Mouse (Mus musculus): ENCODE measurements around the gene Tmem39a.

GRCm38 (mm10) chr16:38510846-38511245, 47.7 kb upstream of the Tmem39a start:
- no peak for TF ChIP-seq CTCF (IDR thresholded peaks at IDR 0.05; ENCODE audit: low read depth)
- TF ChIP-seq EP300 (IDR thresholded peaks at IDR 0.05; ENCODE audit: low read depth): no peak
